Mouse (Mus musculus): ENCODE data around the gene Mical3.

The Mical3 gene

DNA sequence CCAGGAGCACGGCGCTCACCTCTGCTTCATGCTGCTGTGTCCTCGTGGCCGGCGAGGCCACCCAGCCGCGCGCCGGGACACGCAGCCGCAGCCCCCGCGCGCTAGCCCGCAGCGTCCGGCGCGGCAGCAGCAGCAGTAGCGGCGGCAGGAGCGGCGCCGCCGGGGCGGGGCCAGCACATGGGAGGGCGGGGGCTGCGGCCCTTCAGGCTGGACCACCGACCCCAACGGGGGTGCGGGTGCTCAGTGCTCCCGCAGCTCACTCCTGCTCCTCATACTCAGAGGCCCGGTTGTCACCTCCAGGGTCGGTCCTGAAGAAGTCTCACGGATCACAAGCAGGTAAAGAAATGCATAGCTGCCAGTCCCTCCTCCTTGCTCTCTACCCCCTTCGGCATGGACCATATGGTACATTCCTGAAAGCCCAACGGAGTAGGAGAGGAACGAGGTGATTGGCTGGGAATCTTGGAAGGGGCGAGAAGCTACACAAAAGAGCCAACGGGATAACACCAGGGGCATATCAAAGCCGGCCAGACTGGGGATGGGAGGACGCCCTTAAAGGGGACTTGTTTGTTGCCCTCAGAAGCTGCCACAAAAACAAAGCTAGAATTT is 20.7 kb downstream of the Mical3 start:
- DNase-seq (ENCODE audit: low read depth, low spot score) = peak; percentile 95

DNA sequence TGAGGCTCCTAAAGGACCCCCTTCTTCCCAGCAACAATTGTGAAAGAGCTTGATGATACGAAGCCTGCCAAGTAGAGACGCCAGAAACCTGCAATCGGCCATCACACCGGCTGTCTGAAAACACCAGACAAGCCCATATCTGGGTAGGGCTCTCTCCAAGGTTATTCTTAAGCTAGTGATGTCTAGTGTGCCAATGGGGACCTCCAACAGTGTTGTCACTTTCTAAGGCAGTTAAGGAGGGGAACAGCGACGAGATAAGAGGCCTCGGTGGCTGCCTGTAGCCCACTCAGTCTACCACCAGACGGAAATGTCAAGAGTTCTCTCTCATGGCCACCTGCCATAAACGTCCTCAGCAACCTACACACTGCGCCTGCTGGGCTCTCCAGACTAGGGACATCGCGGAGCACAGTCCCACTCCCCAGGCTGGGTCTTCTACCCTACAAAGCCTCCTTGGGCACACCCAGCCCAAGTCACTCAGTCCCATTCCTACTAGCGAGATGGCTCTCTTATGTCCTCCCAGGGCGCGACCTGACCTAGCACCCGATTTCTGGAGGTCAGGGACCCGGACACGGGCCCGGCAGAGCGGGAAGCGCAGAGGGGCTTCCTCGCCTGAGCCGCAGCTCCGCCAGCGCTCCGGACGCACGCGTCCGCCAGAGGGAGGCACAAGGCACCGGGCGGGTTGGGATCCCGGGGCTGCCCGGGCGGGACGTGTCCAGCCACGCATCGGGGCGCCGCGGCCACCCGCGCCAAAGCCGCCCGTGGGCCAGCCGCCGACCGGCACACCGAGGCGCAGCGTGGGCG is 21.4 kb downstream of the Mical3 start:
- no peak for DNase-seq (ENCODE audit: low read depth, low spot score)

DNA sequence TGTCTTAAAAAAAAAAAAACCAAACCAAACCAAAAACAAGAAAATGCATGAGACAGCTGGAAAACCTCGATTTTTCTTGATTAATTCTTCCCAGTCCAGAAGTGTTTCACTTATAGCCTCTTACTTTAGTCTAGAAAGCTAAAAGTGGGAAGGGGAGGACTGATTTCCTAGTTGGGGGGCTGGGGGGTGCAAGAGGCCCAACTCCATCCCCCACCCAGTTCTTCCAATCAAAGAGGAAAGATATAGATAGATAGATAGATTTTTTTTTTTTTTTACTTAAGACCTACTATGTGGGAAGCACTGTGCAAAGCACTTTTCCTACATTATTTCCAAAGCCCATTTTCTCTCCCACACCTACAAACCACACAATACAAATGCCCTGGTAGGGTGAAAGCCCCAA is 22.7 kb downstream of the Mical3 start:
- no peak for DNase-seq (ENCODE audit: low read depth, low spot score)

DNA sequence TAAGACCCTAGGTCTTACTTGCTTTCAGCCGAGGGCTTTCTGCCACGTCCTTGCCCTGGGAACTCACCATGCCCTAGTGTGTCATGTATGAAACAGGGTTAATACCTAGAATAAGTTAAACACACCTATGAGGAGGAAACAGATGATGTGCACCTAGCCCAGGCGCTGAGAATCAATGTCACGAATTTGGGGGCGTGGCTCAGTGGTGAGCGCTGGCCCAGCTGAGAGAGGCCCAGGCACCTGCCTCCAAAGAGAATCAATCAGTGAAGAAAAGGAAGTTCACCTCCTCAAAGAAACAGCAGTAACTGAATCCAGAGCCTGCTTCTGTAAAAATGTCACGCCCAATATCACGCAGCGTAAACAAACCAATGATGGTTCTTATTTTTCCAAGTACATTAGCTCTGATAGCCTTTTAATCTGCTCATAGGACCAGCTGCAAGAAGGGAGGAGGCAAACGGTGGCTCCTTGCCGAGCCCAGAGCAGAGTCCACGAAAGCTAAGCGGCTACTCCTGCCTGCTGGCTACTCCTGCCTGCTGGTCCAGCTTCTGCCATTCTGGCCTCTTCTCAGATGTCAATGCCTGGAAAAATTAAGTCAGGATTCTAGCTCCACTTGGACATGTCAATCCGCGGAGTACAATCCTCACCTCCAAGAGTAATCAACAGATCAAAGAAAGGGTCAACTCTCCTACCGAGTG is 23.9 kb downstream of the Mical3 start:
- DNase-seq (ENCODE audit: low read depth, low spot score) = no peak

DNA sequence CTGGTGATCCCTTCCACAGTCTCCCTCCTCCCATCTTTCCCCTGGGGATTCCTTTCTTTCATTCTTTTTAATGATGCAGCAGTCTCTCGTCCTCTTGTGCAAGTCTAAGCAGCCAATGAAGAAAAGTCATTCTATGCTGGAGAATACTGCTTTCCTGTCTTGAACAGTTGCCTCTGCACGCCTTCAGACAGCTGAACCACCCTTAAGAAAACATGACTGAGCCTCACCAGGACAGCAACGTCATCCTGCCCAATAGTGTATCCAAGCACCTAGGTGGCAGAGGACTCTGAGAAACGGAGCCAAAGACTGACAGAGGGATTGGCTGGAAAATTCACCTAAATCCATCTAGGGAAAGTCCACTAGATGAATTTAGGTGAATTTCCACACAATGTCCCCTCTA is 25.1 kb downstream of the Mical3 start:
- no peak for DNase-seq (ENCODE audit: low read depth, low spot score)

DNA sequence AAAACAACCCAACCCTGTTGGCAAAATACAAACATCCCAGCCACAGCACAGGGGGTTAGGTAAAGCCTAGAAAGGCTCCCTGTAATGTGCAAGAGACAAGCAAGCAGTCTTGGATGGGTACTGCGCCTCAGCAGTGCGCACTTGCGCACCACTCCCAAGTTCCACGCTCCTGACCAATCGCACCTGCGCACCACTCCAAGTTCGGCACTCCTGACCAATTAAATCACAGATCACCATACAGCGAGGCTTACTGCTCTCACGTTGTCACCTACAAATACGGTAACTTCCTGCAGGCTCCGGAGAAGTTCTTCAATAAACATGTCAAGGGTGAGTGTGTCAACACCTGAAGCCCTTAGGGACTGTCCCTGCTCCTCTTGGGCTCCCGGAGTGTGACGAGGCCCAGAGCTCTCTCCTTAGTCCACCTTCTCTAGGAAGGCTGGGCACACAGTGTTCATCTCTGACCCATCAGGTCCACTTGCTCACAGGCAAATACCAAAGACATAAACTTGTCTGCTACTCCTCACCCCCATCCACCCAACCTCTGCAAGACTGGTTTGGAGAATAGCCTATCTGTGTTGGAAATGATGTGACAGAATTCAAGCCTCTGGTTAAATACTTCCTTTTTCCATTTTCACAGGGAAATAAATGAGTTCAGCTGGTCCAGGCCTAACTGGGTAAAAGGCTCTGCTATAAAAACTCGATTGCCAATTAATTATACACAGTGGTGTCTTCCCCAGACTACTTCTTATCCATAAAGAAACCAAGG is 27.2 kb downstream of the Mical3 start:
- DNase-seq (ENCODE audit: low read depth, low spot score) = no peak

DNA sequence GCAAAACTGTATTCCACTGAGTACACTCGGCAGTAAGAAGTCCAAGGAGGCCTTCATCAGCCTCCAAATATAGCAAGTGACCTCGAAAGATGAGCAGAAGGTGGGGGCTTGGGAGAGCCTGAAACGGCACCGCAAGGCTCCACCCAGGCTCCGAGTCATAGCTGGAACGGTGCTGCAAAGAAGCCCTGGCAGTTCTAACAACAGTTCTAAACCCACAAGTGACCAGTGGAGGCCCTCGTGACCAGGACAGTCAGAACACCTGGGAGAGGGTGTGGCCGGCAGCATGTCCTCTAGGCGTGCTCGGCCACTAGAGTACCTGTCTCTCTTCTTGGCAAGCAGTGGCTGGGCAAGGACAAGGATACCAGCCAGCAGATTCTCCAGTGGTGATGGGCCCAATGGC is 27.9 kb downstream of the Mical3 start:
- DNase-seq (ENCODE audit: low read depth, low spot score) = no peak

DNA sequence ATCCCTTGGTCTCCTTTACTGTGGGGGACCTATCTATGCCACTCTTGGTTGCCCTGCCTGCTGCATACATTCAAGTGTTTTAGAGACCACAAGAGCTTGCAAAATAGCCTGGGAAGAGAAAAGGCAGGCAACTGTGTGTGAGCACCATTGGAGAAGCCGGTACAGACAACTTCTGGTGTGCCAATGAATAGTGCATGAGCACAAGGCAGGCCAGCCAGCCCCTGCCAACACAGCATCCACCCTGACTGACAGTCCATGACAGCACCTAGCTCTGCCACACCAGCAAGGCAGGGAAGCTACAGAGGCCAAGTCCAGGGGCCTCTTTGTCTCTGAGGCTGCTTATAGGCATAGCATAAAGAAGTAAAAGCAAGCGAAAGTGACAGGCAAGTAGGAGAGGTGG is 28.7 kb downstream of the Mical3 start:
- DNase-seq (ENCODE audit: low read depth, low spot score) = no peak

DNA sequence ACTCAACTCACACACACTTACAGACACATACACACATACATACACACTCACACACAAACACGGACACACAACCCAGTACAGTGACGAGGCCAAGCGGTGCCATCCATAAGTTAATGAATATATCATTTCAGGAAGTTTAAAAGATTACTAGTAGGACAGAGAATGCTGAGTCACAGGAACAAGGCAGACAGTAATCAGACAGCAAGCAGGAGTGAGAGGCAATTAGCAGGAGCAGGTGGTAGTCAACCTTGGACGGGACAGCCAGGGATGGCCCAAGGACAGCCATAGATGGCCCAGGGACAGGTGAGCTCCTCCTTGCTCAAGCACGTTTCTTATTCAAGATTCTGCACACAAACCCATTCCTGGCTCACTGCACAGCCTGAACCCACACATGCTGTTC is 29.6 kb downstream of the Mical3 start:
- DNase-seq (ENCODE audit: low read depth, low spot score) = no peak

DNA sequence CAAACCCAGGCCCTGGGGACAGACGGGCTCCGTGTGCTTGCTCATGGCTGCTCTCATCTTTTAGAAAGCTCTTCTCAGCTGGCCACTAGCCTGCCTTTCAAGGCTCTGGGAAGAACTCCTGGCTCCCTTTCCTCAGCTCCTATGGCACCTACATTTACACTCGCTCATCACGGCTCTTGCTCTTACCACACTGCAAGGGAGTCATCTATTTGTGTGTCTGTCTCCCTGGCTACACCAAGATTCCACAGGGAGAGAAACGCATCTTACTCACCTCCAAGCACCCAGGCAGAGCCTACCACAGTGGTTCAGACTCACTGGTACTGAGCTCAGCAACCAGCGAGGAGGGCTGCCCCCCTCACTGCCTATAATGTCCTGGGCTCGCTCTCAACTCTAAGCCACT is 31.0 kb downstream of the Mical3 start:
- DNase-seq (ENCODE audit: low read depth, low spot score) = no peak

DNA sequence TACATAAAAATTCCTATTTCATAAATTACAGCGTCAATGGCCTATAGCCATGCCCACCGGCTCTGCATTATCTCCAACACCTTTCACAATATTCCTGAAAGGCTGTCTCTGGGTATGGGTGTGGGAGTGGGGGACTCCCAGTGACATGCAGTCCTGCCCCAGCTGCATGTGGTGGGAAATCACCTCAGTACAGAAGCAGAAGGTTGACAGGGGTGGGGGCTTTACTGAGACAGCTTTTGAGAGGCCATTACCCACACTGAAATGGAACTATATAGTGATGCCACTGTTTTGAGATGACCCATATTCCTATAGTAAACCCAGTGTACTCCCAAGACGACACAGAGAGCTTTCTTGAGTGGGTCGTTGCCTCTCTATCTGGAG is 31.6 kb downstream of the Mical3 start:
- DNase-seq (ENCODE audit: low read depth, low spot score) = no peak

DNA sequence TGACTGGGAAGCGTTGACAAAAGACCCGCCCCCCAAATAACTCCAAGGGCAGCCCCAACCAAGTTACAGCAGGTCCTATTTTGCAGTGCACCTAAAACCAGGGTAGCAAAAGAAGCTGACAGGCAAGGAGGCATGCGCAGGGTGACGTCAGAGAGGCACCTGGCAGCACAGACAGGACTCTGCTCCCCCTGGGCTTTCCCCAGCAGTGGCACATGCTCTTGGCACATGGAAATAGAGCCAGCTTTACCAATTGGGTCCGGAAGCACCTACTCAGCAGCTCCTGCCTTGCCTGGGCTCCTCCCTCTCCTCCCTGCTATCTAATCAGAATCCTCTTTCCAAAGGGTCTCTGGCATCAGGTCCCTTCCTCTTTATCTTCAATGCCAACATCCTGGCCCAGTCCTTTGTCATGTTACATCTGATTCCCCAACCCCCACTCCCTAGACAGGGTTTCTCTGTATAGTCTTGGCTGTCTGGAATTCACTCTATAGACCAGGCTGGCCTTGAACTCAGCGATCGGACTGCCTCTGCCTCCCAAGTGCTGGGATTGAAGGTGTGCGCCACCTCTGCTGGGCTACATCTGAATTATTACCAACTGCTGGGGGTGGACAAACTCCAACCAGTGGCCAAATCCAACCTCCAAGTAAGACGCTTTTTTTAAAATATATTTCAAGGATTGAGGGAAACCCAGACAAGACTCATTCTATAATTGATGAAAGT is 32.1 kb downstream of the Mical3 start:
- no peak for DNase-seq (ENCODE audit: low read depth, low spot score)

DNA sequence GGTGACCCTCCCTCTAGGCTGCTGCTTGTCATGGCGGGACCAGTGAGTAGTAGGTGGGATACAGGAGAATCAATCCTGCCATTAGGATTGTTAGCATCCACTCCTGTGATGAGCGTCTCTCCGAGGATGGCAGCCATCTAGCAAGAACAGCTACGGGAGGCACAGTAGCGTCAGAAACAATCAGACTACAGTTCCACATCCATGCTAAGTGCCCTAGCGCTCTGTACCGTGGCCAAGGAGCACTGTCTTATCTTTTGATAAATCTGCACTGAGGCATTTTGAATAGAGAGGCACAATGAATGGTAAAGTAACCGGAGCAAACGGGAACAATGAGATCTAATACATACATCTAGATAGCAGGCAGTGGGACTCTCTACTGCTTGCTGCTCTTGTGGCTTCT is 32.7 kb downstream of the Mical3 start:
- no peak for DNase-seq (ENCODE audit: low read depth, low spot score)

DNA sequence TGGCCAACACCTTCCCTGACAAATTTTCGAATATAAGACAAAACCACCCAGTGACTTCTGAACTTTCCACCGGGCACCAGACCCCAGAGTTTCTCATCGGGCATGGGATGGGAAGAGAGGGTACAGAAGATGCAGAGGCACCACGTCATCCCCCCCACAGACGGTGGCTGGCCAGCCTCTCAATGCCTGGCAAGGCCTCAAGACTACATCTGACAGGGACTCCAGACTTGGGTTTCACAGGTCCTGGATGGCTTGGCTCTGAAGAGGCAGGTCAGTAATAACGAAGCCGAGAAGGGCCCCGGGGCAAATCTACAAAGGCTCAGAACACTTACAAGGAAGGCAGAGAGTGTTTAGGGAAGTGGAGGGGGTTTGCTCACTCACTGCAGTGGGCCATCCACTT is 33.9 kb downstream of the Mical3 start:
- no peak for DNase-seq (ENCODE audit: low read depth, low spot score)

DNA sequence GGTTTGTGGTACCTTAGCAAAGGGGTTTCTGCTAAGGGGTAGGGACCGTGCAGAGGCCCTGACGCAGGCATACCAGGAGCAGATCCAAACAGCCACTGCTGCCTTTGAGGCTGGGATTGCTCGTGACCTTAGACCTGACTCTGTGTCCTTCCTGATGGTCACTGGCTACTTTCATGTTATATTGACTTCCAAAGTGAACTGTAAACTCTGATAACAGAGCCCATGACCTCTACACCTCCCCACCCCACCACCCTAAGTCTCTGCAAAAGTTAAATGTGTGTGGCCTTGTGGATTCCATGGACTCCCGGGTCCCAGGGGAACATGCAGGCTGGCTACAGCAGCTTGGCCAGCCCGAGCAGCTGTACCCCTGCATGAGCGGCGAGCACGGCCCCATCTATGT is 34.4 kb downstream of the Mical3 start:
- DNase-seq (ENCODE audit: low read depth, low spot score) = no peak

DNA sequence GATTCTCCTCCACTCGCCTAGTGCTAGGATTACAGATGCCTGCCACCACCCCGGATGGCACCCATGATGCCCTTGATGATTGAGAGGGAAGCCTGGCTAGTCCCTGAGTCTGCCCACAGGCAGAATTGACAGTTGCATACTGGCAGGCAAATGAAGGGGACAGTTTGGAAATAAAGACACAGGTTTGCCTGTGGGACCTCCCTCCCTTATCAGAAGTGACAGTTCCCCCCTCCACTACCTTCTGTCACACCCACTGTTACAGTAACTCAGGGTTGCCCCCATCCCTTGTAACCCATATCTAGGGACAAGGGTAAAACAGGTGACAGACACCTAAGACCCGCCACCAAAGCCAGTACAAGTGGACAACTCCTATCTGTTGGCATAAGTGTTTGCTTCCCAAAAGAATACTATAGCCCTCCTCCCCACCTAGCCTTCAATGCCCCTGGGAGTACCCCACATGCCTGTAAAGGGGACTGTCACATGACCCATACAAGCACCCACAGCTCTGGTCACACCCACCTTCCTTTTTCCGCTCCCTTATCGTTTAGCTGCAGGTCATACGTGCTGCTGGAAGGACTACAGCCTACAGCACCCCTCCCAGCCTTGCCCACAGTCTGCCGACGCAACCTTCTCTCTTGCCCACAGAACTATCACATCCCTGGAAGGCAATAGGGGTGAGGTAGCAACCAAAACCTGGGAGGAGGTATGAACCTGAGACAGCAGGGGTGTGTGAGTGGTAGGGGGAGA is 37.0 kb downstream of the Mical3 start:
- DNase-seq (ENCODE audit: low read depth, low spot score) = no peak

DNA sequence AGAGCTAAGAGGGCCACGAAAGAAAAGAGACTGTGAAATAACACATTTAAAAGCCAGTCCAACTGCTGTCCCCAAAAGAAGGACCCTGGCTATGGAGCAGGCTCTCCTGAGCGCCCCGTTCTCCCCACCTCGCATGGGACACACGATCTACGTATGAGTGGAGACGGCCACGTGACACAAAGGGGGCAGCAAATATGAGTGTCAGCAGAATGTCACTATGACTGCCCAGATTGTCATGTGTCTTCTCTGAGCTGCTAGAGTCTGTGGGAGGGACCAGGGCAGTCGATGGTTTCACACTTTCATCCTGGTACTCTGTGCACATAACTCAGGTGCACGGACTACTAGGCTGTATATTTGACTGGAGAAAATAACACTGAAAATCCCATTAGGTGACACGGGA is 40.0 kb downstream of the Mical3 start:
- no peak for DNase-seq (ENCODE audit: low read depth, low spot score)

DNA sequence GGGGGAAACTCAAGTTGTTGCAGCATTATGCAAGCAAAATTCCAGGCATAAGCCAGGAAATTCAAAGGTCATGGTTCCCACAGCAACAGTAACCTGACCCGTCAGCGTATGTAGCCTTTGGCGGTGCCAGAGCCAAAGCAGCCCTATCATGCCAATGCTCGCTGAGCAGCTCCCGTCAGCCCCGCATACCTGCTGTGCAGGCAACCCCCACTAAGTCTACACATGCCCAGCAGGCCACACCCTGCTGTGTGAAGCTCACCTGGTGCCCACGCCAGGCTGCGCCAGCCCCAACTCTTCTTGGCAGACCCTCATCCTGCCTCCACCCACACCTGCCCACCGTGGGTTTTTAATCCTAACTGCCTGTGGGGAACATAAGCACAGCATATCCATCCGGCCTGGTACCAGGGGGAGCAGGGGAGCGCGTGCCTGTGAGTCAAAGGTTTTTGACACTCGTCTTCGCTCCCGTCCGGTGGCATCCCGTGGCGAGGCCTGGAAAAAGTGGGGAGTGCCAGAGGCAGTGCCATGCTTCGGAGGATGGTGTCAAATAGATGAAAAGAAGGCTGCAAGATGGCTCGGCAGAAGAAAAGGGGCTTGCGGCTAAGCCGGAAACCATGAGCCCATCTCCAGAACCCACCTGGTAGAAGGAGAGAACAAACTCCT is 43.1 kb downstream of the Mical3 start:
- no peak for DNase-seq (ENCODE audit: low read depth, low spot score)

DNA sequence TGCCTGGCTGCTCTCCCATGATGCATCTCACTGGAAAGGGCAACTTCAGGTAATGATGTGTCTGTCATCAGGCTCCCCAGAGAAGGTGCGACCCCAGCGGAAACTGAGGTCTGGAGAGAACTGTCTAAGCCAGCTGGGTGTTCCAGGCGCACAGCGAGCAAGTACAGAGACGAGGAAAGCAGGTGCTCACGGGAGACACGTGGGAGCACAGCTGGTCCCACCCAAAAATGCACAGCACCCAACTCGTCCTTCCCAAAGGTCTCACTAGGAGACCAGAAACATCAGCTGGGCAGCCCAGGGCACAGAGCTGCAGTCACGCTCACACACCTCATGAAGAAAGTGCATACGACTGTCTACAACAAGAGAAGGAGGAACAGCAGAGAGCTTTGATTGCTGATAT is 43.7 kb downstream of the Mical3 start:
- no peak for DNase-seq (ENCODE audit: low read depth, low spot score)

DNA sequence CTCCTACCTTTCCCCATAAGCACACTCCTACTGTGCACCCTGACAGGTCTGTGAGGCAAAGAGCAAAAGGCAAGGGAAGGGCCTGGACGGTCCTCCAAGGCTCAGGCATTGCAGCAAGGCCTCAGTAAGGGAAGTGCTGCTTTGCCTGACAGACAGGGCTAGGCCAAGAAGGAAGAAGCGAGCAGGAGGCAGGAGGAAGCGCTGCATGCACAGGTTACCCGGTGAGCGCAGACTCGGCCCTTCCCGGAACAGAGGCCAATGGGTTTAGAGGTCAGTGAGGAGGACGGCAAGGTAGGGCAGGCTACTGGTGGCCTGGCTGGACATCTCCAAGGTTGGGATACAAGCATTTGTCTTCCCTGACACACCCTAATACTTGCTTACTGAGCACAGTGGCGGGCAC is 44.6 kb downstream of the Mical3 start:
- DNase-seq (ENCODE audit: low read depth, low spot score) = no peak
